Mouse (Mus musculus) cerebellum, adult 11 months (tissue): Measurements from ENCODE around the gene Jund.

Experiments used
- DNase-seq: peaks from one replicate; pipeline ENCODE4 v3.0.0; 2022

Gene Jund

GRCm38 (mm10) chr8:70730956-70731355, 32.2 kb downstream of the Jund start:
- DNase-seq: no peak

GRCm38 (mm10) chr8:70737705-70738104, 39.0 kb downstream of the Jund start:
- no peak for DNase-seq

DNA sequence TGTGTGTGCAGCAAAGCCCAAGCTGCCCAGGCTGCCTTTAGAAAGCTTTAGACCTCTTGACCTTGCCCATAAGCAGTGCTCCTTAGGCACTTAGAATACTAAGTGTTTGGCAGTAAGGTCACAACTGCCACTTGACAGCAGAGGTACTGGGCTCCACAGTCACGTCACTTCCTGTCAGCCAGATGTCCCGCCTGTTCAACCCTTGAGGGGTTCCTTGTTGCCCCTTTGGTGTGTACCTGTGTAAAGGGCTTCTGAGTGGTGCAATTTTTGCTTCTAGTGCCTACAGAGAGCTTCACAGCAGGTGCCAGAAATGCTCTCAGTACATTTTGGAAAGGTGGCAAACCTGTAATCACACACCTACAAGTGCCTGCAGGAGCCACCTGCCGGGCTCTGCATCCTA, 39.5 kb downstream of the Jund start:
- no peak for DNase-seq

DNA sequence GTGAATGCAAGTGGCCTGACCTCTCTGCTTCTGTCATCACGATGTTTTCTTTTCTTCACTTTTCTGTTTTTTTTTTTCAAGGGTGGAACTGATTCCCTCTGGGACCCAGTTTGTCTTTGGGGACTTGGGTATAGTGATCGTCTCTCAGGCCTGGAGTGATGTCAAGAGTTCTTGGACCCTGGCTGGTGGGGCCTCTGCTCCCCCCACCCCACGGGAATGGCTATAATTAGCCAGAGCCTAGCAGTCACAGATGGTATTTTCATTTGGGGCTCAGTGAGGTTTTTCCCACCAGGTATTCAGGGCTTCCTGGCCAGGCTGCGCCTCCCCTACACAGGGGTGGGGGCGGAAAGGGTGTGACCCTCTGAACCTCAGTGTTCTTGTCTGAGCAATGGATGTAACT, 42.9 kb downstream of the Jund start:
- no peak for DNase-seq

DNA sequence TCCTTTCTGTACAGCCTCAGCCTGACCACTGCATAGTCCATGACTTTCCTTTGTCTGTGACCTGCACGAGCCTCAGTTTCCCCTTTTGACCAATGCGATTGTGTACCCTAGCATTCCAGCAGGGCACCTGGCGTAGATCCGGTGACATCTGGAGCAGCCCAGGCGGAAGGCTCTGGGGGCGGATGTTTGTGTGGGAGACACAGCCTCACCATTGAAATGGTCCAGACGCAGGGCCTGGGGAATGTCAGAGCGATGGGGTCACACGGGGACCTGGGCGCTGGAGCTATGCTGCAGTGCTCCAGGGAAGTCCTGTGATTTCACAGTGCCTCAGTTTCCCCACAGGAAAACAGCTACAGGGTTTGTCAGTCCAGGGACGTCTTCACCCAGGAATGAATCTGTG, 43.4 kb downstream of the Jund start:
- no peak for DNase-seq

- no peak for DNase-seq
These were observed 44.4 kb downstream of the Jund start for GRCm38 (mm10) chr8:70742981-70743655.

GRCm38 (mm10) chr8:70743656-70744590, 45.2 kb downstream of the Jund start:
- DNase-seq: no peak

GRCm38 (mm10) chr8:70744806-70745205, 46.1 kb downstream of the Jund start:
- no peak for DNase-seq

DNA sequence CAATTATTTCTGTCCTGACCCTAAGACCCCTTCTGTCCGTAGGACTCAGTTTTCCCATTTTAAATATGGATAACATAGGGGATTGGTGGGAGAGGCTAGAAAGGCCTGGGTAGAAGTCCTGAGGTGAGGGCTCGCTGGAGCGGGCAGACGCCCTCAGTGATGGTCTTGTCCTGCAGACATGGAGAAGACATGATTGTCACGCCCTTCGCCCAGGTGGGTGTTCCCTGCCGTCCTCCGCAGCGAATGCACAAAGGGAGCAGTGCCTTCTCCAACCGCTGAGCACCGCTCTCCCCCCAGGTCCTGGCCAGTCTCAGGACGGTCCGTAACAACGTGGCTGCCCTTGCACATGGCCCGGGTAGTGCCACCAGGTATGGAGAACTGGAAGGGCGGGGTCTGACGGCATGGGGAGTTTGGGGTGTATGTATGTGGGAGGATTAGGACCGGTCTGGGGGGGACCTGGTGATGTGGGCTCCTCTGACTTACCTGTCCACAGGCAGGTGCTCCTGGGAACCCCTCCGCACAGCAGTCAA, 47.0 kb downstream of the Jund start:
- no peak for DNase-seq

DNA sequence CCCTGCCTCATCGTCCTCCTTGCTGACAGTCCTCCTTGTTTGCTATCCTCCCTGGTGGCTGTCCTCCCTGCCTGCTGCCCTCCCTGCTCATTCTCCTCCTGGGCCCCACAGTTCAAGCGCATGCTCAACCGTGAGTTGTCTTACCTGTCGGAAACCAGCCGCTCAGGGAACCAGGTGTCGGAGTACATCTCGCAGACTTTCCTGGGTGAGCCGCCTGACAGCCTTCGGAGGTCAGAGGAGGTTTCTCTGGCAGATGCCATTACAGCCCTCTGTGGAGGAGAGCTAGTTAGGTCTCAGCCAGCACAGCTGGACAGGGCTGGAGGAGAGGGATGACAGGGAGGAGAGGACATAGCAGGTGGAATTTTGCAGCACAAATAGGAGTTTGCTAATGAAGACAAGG, 47.9 kb downstream of the Jund start:
- no peak for DNase-seq

- no peak for DNase-seq
These were observed 48.6 kb downstream of the Jund start for GRCm38 (mm10) chr8:70747211-70747890.

GRCm38 (mm10) chr8:70748246-70749096, 49.7 kb downstream of the Jund start:
- no peak for DNase-seq

GRCm38 (mm10) chr8:70749097-70749674, 50.4 kb downstream of the Jund start:
- no peak for DNase-seq
